Mouse (Mus musculus) MN1 (cell line): ENCODE measurements around the gene Map4k2.

ENCODE experiments used
- DNase-seq: peaks from one replicate; pipeline ENCODE4 v3.0.0-alpha.2; 2016; ENCODE audit warnings: low spot score

The Map4k2 gene

GRCm38 (mm10) chr19:6380411-6381166 is 39.7 kb downstream of the Map4k2 start:
- no peak for DNase-seq

GRCm38 (mm10) chr19:6381238-6381637 is 40.3 kb downstream of the Map4k2 start:
- DNase-seq = no peak

GRCm38 (mm10) chr19:6382323-6382924 is 41.5 kb downstream of the Map4k2 start:
- no peak for DNase-seq

- no peak for DNase-seq
Observed at GRCm38 (mm10) chr19:6383470-6383869, 42.5 kb downstream of the Map4k2 start.

DNA sequence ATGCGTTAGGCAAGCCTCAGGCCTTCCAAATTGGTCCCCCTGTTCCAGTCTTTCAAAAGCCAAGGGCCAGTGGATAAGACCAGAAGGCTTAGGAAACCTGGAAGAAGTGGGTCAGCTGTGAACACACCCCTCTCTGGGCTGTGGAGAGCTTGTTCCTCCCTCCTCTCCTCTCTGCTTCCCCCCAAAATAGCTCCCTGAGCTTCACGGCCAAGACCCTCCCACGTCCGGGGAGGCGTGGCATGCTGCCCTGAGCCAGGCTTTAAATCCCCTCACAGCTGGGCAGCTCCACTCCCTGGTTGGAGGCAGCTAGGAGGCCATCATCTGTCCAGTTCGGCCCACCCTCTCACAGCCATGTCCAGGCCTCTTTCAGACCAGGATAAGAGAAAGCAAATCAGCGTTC is 43.2 kb downstream of the Map4k2 start, which contains the start of gene Pygm:
TSS of gene Pygm (plus strand) at position 272 of the 400 bp plus-strand sequence.
- DNase-seq = no peak

GRCm38 (mm10) chr19:6384954-6385353 is 44.0 kb downstream of the Map4k2 start:
- no peak for DNase-seq

- DNase-seq = no peak
Observed at GRCm38 (mm10) chr19:6385419-6385818, 44.5 kb downstream of the Map4k2 start.

DNA sequence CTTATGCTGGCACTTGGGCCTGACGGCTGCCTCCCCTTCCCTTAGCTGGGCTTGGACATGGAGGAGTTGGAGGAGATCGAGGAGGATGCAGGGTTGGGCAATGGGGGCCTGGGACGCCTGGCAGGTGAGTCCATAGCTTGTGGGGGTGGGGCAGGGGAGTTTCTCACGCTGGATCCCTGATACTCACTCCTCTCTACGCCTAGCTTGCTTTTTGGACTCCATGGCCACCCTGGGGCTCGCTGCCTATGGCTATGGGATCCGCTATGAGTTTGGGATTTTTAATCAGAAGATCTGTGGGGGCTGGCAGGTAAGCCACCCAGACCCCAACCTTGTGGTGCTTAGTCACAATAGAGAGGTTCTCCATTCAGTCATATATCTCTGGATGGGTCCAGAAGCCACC is 44.9 kb downstream of the Map4k2 start:
- no peak for DNase-seq

DNA sequence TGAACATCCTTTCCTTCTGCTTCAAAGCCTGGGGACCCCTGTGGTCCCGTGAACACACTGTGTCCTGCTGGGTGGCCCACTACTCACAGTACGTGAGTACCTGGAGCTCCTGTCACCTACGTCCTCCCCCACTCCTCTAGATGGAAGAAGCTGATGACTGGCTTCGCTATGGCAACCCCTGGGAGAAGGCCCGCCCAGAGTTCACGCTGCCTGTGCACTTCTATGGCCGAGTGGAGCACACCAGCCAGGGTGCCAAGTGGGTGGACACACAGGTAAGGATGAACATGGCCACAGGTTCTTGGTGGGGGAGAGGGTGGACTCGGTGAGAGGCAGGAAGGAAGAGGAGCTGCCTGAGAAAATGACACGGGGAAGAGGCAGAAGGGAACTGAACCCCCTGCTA is 45.3 kb downstream of the Map4k2 start:
- DNase-seq = no peak

DNA sequence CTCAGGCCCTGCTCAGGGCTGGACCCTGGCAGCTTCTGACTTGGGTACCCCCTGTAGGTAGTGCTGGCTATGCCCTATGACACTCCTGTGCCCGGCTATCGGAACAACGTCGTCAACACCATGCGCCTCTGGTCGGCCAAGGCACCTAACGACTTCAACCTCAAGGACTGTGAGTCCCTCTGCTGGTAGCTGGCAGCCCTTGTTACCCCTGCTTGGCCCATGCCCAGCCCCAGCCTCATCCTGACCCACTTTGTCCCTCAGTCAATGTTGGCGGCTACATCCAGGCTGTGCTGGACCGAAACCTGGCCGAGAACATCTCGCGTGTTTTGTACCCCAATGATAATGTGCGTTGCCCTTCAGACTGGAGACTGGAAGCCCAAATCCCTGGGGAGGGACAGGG is 47.1 kb downstream of the Map4k2 start:
- no peak for DNase-seq

DNA sequence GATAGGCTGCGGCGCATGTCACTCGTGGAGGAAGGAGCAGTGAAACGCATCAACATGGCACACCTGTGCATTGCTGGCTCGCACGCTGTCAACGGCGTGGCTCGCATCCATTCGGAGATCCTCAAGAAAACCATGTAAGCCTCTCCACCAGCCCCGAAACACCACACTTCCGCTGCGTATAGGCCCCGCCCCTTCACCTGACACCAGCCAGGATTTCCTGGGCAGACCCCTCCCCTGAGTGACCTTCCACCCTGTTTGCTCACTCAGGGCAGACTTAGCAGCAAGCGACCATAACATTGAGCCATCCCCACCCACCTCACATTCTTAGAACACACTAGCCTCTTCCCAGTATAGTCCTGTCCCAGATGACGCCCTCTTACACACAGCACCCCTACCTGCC is 48.9 kb downstream of the Map4k2 start:
- DNase-seq = no peak

GRCm38 (mm10) chr19:6390251-6390650 is 49.3 kb downstream of the Map4k2 start:
- no peak for DNase-seq

DNA sequence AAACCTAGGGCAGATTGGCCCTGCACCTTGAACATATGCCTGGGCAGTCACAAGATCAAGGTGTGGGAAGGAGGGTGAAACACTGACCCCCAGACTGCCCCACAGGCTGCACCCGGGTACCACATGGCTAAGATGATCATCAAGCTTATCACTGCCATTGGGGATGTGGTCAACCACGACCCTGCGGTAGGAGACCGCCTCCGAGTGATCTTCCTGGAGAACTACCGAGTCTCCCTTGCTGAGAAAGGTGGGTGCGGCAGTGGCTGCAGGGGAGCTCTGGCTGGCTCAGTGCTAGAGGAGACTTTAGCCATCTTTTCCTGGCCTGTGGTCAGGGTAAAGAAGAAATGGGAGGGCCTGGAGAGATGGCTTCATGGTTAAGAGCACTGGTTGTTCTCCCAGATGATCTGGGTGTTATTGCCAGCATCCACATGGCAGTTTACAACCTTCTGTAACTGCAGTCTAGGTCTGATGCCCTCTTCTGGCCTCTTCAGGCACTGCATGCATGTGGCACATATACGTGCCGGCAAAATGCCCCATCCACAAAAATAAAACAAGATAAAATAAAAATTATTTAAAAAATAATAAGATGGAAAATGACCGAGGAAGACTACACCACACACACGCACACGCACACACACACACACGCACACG is 51.9 kb downstream of the Map4k2 start:
- DNase-seq = no peak

GRCm38 (mm10) chr19:6393637-6394036 is 52.7 kb downstream of the Map4k2 start:
- DNase-seq = no peak

DNA sequence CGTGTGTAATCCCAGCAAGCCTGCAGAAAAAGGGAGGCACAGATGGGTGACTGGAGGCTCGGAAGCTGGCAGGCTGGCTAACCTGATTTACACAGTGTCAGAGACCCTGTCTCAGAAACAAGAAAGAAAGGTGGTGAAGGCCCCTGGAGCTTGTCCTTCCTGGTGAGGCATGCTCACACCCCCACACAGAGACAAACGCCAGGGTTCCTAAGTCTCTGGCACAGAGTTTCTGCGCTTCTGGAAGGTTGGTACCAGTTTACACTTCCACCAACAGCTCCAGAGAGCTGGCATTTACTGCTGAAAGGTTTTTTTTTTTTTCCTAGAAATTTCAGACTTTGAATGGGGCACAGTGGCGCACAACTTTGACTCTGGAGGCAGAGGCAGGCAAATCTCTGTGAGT is 55.3 kb downstream of the Map4k2 start:
- no peak for DNase-seq

DNA sequence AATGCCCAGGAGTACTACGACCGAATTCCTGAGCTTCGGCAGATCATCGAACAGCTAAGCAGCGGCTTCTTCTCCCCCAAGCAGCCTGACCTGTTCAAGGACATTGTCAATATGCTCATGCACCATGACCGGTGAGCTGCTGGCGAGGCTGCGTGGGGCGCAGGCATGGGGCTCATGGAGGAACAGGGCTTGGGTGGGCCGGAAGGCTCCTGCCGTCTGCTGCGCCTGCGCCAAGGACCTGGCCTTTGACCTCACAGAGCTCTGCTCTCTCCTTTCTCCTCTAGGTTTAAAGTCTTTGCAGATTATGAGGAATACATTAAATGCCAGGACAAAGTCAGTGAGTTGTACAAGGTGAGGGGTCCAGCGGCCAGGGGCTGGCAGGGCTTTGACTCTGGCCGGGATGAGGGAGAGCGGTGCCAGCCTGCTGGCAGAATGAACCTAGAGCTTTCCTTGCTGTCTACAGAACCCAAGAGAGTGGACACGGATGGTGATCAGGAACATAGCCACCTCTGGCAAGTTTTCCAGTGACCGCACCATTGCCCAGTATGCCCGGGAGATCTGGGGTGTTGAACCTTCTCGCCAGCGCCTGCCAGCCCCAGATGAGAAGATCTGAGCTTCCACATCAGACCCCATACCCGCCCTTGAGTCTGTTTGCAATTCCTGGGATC is 56.8 kb downstream of the Map4k2 start:
- DNase-seq = no peak

GRCm38 (mm10) chr19:6398447-6399284 is 57.7 kb downstream of the Map4k2 start:
- DNase-seq = no peak

DNA sequence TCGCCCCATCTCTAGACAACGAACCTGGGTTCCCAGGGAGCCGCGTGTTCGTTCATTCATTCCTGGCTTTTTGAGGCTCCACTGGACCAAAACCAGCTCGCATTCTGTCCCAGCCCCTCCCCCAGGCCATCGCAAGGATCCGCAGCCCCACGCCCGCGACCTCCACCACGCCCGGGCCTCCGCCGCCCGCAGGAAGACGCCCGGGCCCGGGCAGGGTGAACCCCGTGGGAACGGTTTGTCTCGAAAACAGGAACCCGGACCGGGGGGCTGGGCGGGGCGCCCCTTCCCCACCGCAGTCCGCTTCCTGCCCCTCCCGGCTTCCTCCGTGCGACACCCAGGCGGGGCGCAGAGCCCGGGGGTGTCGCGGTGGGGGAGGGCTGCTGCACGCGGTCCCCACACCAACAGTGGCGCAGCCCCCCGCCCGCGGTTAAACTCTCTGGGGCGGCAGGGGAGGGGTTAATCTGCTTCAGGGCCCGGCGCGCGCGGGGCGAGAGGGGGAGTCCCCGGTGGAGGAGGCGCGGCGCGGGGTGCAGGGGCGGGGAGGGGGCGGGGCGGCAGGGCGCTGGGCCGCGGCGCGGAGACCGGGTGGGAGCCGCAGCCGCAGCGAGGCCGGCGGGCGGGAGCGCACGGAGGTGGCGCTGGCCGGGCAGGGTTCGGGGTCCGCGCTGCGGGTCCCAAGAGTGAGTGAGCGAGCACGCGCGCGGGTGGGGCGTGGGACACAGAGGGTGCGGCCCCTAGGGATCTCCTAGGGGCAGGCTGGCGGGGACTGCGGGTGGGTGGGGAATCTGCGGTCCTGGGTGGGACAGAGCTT is 58.6 kb downstream of the Map4k2 start, which contains the start of gene Rasgrp2:
TSS of gene Rasgrp2 (plus strand) at position 56 of the 811 bp plus-strand sequence.
- no peak for DNase-seq

DNA sequence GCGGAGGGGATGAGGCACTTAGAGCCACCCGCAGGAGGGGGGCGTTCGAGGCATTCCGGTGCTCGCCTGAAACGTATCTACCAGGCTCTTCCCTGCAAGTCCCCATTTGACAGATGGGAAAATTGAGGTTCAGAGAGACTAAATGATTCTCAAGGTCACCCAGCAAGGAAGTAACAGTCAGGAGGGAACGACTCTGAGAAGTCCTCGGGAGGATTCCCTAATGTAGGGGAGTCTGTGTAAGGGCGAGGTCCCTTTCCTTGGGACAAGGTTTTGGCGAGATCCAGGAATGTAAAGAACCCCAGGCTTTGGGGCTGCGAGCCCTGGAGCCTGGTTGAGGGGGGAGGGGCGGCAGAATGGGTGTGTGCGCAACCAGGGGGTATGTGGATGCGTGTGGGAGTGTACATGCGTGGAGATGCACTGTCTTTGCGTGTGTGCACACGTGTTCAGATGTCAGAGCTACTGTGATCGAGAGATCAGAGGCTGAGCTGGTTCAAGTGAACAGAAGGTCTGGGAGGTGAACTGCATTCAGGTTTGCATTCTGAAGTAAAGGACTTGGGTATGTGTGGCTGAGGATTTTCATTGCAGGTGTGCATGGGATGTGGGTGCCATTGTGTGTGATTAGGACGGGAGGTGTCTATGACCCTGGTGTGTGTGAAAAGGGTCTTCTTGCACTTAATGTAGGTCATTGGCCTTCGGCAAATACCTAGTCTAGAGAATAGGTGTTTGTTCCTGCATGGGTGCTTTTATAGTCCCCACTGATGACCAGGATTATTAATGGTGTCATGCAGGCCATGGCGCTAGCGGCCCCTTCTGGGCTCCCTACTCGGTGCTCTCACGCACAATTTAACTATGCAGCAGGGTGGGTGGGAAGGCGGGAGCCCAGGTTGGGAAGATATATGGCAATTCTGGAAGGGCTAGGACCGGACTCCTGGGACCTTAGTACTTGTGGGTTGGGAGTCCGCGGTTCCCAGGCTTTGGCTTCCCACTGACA is 59.5 kb downstream of the Map4k2 start:
- DNase-seq = no peak
